Mouse (Mus musculus) megakaryocyte, embryonic 14.5 days (primary cell): ENCODE results near the gene Nfib. TPM values are rescaled to one million over a fixed set of nuclear protein-coding genes. Genes with fewer than 3 reads are reported as not detected.

ENCODE experiments used
- H3K27me3 ChIP-seq: replicated peaks from 2 replicates; pipeline ENCODE3; 2012; ENCODE audit warnings: inconsistent platforms
- H3K36me3 ChIP-seq: replicated peaks from 2 replicates; pipeline ENCODE3; 2012; ENCODE audit warnings: low read length, inconsistent platforms, mixed read lengths
- H3K4me1 ChIP-seq: 2 replicates; pipeline ENCODE4 v1.6.1; 2012; ENCODE audit warnings: inconsistent platforms
- H3K4me3 ChIP-seq: replicated peaks from 2 replicates; pipeline ENCODE3; 2012; ENCODE audit warnings: moderate library complexity, mild to moderate bottlenecking, inconsistent platforms
- H3K9me3 ChIP-seq: 2 replicates; pipeline ENCODE4 v1.6.1; 2012; ENCODE audit warnings: inconsistent platforms
- FLI1 ChIP-seq: IDR thresholded peaks from 2 replicates; pipeline ENCODE4 v1.6.1; 2012; ENCODE audit warnings: low read length, inconsistent platforms, mixed read lengths
- GATA1 ChIP-seq: IDR thresholded peaks from 3 replicates; pipeline ENCODE4 v1.6.1; 2012; ENCODE audit warnings: mixed read lengths, low read length, inconsistent platforms, borderline replicate concordance
- polyA plus RNA-seq: library from polyadenylated mRNA; stranded (reverse); fragments of >175 nt; gene quantifications from 2 replicates; pipeline ENCODE4 v1.2.3, GENCODE M21; 2012; ENCODE audit warnings: low replicate concordance; ENCODE audit not compliant: insufficient read depth

Nfib gene
- polyA plus RNA-seq, 1 experiment, result 0.01 TPM

GRCm38 (mm10) chr4:82572410-82573290, 132.9 kb downstream of the Nfib start:
- no peaks in the 10 kb centered on the region for H3K36me3 ChIP-seq
- H3K4me3 ChIP-seq, result no peak overlapping the region
- no peaks in the 10 kb centered on the region for H3K27me3 ChIP-seq
- TF ChIP-seq FLI1 (no peak), GATA1 (no peak)
- H3K4me1 ChIP-seq, result no peaks in the 10 kb centered on the region
- 0 out of 2 replicates have a peak, but pooled peaks cover 4% of the 10 kb centered on the region for H3K9me3 ChIP-seq

- Histone ChIP-seq H3K9me3 (no peaks in the 10 kb centered on the region), H3K36me3 (no peaks in the 10 kb centered on the region), H3K4me3 (no peak overlapping the region), H3K4me1 (no peaks in the 10 kb centered on the region), H3K27me3 (no peaks in the 10 kb centered on the region)
- TF ChIP-seq FLI1, result no peak
- TF ChIP-seq GATA1, result no peak
Measured at GRCm38 (mm10) chr4:82558816-82559215, 146.7 kb downstream of the Nfib start.

- Histone ChIP-seq H3K36me3 (no peaks in the 10 kb centered on the region), H3K9me3 (no peaks in the 10 kb centered on the region)
- no peak for TF ChIP-seq FLI1
- no peak for TF ChIP-seq GATA1
Measured at GRCm38 (mm10) chr4:82555673-82556171, 149.8 kb downstream of the Nfib start.

GRCm38 (mm10) chr4:82553658-82554057, 151.9 kb downstream of the Nfib start:
- Histone ChIP-seq H3K4me3 (no peak overlapping the region), H3K4me1 (no peaks in the 10 kb centered on the region), H3K36me3 (no peaks in the 10 kb centered on the region), H3K9me3 (no peaks in the 10 kb centered on the region), H3K27me3 (no peaks in the 10 kb centered on the region)
- TF ChIP-seq FLI1 (no peak), GATA1 (no peak)

More at GRCm38 (mm10) chr4:82555673-82556171, 149.8 kb downstream of the Nfib start:
- Histone ChIP-seq H3K4me3 (no peak overlapping the region), H3K4me1 (no peaks in the 10 kb centered on the region), H3K27me3 (no peaks in the 10 kb centered on the region)

GRCm38 (mm10) chr4:82552238-82552637, 153.3 kb downstream of the Nfib start:
- Histone ChIP-seq H3K9me3 (no peaks in the 10 kb centered on the region), H3K4me3 (no peak overlapping the region), H3K4me1 (no peaks in the 10 kb centered on the region), H3K36me3 (no peaks in the 10 kb centered on the region), H3K27me3 (no peaks in the 10 kb centered on the region)
- TF ChIP-seq FLI1 (no peak), GATA1 (no peak)

GRCm38 (mm10) chr4:82549762-82550380, 155.7 kb downstream of the Nfib start:
- no peak for TF ChIP-seq GATA1
- TF ChIP-seq FLI1, result no peak
- Histone ChIP-seq H3K4me1 (no peaks in the 10 kb centered on the region), H3K4me3 (no peak overlapping the region), H3K36me3 (no peaks in the 10 kb centered on the region), H3K27me3 (no peaks in the 10 kb centered on the region), H3K9me3 (no peaks in the 10 kb centered on the region)

GRCm38 (mm10) chr4:82548247-82548646, 157.3 kb downstream of the Nfib start:
- Histone ChIP-seq H3K9me3 (no peaks in the 10 kb centered on the region), H3K4me3 (no peak overlapping the region), H3K27me3 (no peaks in the 10 kb centered on the region), H3K36me3 (no peaks in the 10 kb centered on the region), H3K4me1 (no peaks in the 10 kb centered on the region)
- TF ChIP-seq GATA1 (no peak), FLI1 (no peak)

- Histone ChIP-seq H3K4me3 (no peak overlapping the region), H3K9me3 (no peaks in the 10 kb centered on the region)
Measured at GRCm38 (mm10) chr4:82543936-82544335, 161.6 kb downstream of the Nfib start.

GRCm38 (mm10) chr4:82543398-82543740, 162.2 kb downstream of the Nfib start:
- Histone ChIP-seq H3K27me3 (peaks cover 22% of the 10 kb centered on the region), H3K4me3 (no peak overlapping the region), H3K9me3 (no peaks in the 10 kb centered on the region), H3K4me1 (no peaks in the 10 kb centered on the region), H3K36me3 (no peaks in the 10 kb centered on the region)
- TF ChIP-seq GATA1, result no peak
- no peak for TF ChIP-seq FLI1

More at GRCm38 (mm10) chr4:82543936-82544335, 161.6 kb downstream of the Nfib start:
- peaks cover 16% of the 10 kb centered on the region for H3K27me3 ChIP-seq
- H3K4me1 ChIP-seq, result no peaks in the 10 kb centered on the region
- no peaks in the 10 kb centered on the region for H3K36me3 ChIP-seq
- no peak for TF ChIP-seq GATA1
- no peak for TF ChIP-seq FLI1
